Mouse (Mus musculus) megakaryocyte-erythroid progenitor cell, adult 5-6 weeks (primary cell): ENCODE data around the gene Hsd17b3. TPM values are rescaled to one million over a fixed set of nuclear protein-coding genes. Genes with fewer than 3 reads are reported as not detected.
"Not testable (repeated sequence)": the region's sequence is repeated elsewhere in the genome, so short reads cannot be mapped to it uniquely, and the experiment has no call there.

Experiments used
- ATAC-seq: replicated peaks from 2 replicates; pipeline ENCODE4 v1.8.0; 2016; ENCODE audit warnings: mild to moderate bottlenecking, inconsistent platforms; ENCODE audit not compliant: severe bottlenecking, poor library complexity, low FRiP score, low TSS enrichment
- total RNA-seq, 2 experiments: library from RNA; stranded (forward) in 1 of 2; stranded (reverse) in 1 of 2; fragments of 200-1000, 215-1000 nt in 1 of 2; fragments of >200 nt in 1 of 2; fragmentation: Nextera tagmentation in 1 of 2; gene quantifications; 2 replicates each; pipeline ENCODE4 v1.2.3; 2014 to 2017

The Hsd17b3 gene
- total RNA-seq, 2 experiments from 2014 or later: not detected

DNA sequence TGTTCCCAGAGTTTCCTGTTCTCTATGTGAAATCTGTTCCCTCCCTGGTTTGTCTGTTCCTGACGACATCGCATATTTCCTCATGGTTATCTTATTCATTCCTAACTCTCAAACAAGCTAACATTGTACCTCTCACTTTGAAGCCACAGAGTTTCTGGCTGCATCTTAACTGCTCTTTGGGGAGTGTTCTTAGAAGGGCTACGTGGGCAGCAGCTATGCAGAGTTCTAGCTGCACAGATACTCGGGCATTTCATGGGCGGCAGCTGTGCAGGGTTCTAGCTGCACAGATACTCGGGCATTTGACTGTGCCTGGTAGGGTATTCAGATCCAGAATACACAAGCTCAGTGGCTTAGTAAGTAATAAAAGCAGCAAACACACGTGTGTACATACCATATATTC is 973 bp downstream of the Hsd17b3 start:
- ATAC-seq: no peak

GRCm38 (mm10) chr13:64086036-64086435 is 3.0 kb downstream of the Hsd17b3 start:
- no peak for ATAC-seq

- ATAC-seq: no peak
Measured at GRCm38 (mm10) chr13:64083331-64083730, 5.7 kb downstream of the Hsd17b3 start.

- no peak for ATAC-seq
Measured at GRCm38 (mm10) chr13:64081012-64081919, 7.8 kb downstream of the Hsd17b3 start.

GRCm38 (mm10) chr13:64077591-64077990 is 11.4 kb downstream of the Hsd17b3 start:
- ATAC-seq: no peak

- no peak for ATAC-seq
Measured at GRCm38 (mm10) chr13:64076074-64076473, 13.0 kb downstream of the Hsd17b3 start.

DNA sequence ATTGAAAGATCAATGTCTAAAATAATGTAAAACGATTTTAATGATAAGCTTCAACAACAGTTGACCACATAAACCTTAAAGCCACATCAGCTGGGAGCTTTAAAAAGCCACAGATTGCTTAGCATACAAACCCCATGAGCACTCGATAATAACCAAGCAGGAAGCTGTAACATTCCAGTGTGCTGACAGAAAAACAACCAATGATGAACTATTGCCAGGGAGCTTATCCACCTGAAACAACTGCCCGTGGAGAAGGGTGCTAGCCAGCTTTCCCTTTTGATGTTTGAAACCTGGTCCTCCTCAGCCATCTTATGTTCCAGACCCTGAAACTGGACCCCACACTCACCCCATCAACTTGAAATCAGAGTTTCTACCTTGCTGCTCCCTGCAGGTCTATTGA is 22.4 kb downstream of the Hsd17b3 start:
- ATAC-seq: no peak

DNA sequence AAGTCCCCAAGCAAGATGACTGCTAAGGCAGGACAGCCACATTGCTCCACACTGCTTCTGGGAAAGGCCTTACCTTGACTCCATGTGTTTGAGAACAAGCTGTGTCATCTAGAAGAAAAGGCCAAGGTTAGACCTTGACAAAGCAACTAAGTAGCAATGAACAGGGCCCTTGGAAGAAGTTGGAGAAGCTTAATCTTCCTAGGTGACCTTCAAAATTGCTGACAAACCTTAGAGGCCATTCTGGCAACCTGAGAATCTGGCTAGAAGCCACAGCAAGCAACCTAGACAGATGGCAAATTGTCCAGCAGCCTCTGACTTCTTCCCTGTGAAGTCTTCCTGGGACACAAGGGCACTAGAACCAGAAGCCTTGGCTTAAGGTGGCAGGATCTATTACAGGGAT is 24.8 kb downstream of the Hsd17b3 start:
- no peak for ATAC-seq

GRCm38 (mm10) chr13:64060935-64061506 is 28.0 kb downstream of the Hsd17b3 start:
- no peak for ATAC-seq

DNA sequence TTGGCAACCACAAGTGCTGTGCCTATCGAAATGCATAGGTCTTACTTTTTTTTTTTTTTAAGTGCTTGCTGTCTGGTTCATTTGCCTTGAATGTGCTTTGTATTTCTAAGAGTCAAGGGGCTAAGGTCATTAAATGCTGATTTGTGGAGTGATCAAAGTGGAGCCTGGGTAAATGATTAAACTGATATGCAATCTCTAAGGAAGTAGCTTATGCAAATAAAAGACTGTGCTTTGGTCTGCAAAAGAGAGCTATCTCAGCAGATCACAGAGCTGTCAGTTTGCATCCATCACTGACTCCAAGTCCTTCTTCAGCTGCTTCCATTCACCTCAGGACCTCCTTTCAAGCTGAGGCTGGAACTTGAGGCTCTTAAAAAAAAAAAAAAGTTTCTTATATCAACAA is 35.1 kb downstream of the Hsd17b3 start:
- no peak for ATAC-seq

DNA sequence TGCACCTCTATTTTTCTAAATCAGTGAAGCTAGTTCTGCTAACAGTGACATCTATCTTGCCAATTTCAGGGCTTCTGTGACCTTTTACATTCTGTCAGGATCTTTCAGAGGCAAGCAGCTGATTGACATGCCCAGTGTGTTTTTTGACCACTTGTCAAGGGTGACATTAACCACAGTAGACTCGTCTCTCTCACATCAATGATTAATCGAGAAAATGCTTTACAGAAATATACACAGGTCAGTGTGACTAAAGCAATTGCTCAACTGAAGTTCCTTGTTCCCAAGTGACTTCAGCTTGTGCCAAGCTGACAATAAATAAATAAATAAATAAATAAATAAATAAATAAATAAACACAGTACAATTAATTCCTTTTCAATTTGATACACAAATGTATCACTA is 36.7 kb downstream of the Hsd17b3 start:
- not testable (repeated sequence) for ATAC-seq

DNA sequence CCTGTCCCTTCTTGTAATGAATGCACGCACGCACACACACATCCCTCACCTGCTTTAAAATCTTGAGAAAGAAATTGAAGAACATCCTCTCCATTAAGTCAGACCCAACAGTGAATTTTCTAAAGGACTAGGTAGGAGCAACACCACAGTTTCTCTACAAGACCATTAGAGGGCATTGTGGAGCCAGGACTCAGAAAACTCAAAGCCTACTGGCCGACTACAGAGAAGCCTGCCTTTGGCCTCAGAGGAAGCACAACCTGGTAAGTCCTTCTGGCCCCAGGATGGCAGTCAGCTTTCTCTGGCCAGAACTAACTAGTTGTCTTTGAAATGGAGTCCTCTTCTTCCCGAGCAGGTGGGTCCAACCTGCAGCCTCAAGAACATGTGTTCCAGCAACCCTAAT is 38.1 kb downstream of the Hsd17b3 start:
- no peak for ATAC-seq

DNA sequence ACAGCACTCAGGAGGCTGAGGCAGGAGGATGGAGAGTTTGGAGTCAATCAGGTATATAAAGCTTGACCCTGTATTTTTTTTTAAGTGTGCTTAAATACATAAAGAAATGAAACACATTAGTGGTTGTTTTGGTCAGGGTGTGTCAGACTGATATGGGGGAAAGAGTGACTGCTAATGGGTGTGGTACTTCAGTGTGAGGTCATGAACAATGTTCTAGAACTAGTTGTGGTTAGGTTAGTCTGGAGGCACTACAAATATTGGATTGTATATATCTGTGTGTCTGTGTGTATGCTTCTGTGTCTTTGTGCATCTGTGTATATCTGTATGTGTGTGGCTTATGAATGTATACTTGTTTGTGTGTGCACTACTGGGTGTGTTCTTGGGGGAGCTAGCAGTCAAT is 39.5 kb downstream of the Hsd17b3 start:
- ATAC-seq: peak; percentile 84

GRCm38 (mm10) chr13:64048467-64048866 is 40.6 kb downstream of the Hsd17b3 start:
- ATAC-seq: no peak

DNA sequence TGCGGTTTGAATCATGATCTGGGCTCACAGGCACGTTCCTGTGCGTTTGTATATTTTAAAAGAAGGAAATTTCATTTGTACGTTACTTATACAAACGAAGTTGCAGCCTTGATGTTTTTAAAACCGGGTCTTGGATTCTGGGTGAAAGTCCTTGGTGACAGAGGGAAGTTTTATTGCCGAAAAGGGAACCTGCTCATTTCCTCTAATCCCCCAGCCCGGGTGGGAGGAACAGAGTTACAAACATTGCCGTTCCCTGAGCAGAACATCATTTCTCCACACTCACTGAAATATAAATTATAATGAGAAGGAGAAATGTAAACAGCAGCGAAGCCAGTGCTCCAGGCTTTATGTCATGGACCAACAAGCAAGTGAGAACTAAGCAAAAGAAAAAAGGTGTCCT is 49.1 kb downstream of the Hsd17b3 start:
- ATAC-seq: no peak

DNA sequence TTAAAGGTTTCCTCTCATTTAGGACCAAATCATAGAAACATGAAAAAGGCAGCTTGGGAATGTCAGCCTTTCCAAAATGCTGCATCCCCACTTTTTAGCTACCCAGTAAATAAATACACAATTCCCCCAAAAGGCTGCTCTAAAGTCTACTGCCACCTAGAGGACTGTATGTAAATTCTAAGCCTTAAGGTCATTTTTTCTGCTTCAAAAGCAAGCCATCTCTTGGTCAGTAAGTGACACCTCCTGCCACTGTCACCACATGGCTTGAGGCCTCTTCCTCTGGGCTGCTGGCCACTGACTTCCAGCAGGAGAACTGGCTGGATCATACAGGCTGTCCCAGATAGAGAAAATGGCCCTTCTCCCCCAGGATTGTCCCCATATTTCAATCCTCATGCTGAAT is 50.9 kb downstream of the Hsd17b3 start:
- no peak for ATAC-seq

DNA sequence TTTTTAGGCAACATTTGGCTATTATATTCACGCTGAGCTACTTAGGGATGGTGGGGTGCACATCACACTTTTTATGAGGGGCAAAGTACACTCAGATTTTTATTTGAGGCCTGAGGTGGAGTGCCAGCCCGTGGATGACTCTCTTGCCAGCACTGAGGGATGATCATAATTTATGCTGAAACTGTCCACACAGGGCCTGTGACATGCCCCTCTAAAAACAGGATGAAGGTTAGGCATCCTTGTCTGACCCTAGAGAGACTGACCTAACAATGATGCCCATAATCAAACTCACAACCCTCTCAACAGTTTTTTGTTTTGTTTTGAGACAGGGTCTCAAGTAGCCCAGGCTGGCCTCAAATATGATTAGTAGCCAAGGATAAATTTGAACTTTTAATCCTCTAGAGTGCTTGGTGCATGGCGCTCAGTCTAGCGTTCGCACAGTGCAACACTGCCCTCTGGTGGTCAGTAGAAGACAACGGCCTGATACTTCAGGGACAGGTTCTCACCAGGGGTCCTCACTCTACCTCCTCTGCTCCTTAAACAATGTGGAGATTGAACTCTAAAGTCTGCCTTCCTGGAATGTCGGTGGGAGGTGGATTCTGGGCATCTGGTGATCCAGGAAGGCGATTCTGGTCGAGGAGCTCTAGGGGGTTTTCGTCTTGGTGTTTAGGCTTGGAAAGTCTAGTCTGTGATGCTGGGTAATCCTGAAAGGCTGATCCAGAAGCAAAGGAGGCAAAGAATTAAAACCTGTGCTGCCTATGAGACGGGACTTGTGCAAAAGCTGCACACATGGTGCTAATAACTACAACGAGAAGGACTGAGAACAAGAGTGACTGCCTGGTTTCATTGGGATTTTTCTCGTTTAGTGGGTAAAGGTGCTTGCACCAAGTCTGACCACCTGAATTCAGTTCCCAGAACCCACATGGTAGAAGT is 52.7 kb downstream of the Hsd17b3 start:
- peak; percentile 91 for ATAC-seq

- no peak for ATAC-seq
Measured at GRCm38 (mm10) chr13:64035036-64035435, 54.0 kb downstream of the Hsd17b3 start.

DNA sequence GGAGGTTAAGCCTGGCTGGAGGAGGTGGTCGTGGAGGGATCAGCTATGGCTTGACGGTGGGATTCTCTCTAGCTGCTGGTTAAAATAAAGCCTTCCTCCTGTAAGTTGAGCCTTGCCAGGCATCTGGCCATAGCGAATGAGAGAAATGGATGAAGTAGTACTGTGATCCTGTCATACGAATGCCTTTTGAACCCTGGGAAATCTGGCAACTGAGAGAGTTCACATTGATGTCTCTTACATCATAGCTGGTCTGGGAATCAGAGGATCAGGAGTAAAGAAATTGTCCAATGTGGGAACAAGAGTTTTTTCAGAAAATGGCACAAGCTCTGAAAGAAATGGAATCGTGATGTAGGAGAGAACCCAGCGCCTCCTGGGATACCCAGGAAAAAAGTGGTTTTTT is 55.1 kb downstream of the Hsd17b3 start:
- ATAC-seq: no peak

DNA sequence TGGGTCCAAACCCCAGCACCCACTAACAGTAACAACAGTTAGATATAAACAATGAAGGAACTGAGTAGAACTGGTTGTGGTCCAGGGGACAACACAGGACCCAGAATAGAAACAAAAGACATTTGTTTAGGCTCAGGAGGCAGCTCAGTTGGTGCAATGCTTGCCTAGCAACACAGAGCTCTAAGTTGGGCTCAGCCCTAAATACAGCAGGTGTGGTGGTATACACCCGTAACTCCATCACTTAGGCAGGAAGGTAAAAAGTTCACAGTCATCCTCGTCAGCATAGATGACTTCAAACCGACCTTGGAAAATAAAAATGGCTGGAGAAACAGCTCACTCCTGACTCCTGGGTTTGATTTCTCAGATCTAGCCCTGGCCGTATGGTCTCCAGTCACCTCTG is 55.8 kb downstream of the Hsd17b3 start:
- no peak for ATAC-seq
